Mouse (Mus musculus) hindbrain, embryonic 11.5 days (tissue): Measurements from ENCODE around the gene Kcnk18. TPM values are rescaled to one million over a fixed set of nuclear protein-coding genes. Genes with fewer than 3 reads are reported as not detected.
A peak's percentile ranks its signal among the peaks of the same experiment; 100 is the strongest.

Experiments
- ATAC-seq: fragments of 200-750 bp; cut with Nextera tagmentation; 2 replicates; pipeline ENCODE4 v1.8.0; 2017; ENCODE audit warnings: mild to moderate bottlenecking, moderate TSS enrichment, moderate library complexity; ENCODE audit not compliant: low FRiP score
- DNase-seq: peaks from one replicate; pipeline ENCODE4 v3.0.0-alpha.2; 2015; ENCODE audit warnings: low spot score
- H3K27ac ChIP-seq: fragments of 300-500 bp; sonication (generic); 2 replicates; pipeline ENCODE4 v1.5.1; 2014; ENCODE audit warnings: mild to moderate bottlenecking, low read depth, low read length
- H3K27me3 ChIP-seq: fragments of 300-500 bp; sonication (generic); 2 replicates; pipeline ENCODE4 v1.6.1; 2014; ENCODE audit warnings: mild to moderate bottlenecking, low read length, moderate library complexity, mixed read lengths; ENCODE audit not compliant: control insufficient read depth, insufficient read depth
- H3K36me3 ChIP-seq: fragments of 300-500 bp; sonication (generic); 2 replicates; pipeline ENCODE4 v1.6.1; 2014; ENCODE audit warnings: mild to moderate bottlenecking, low read length, moderate library complexity, mixed read lengths; ENCODE audit not compliant: control insufficient read depth, insufficient read depth
- H3K4me1 ChIP-seq: fragments of 300-500 bp; sonication (generic); replicated peaks from 2 replicates; pipeline ENCODE4 v1.6.1; 2014; ENCODE audit warnings: low read length, mixed read lengths; ENCODE audit not compliant: control insufficient read depth, insufficient read depth
- H3K4me2 ChIP-seq: fragments of 300-500 bp; sonication (generic); replicated peaks from 2 replicates; pipeline ENCODE4 v1.6.1; 2014; ENCODE audit warnings: mild to moderate bottlenecking, low read depth, low read length
- H3K4me3 ChIP-seq: fragments of 300-500 bp; sonication (generic); 2 replicates; pipeline ENCODE4 v1.5.1; 2014; ENCODE audit warnings: low read depth, low read length
- H3K9ac ChIP-seq: fragments of 300-500 bp; sonication (generic); 2 replicates; pipeline ENCODE4 v1.6.1; 2014; ENCODE audit warnings: low read depth, low read length
- H3K9me3 ChIP-seq: fragments of 300-500 bp; sonication (generic); 2 replicates; pipeline ENCODE4 v1.6.1; 2016; ENCODE audit warnings: low read length; ENCODE audit not compliant: control insufficient read depth
- WGBS: fragments of 180-500 bp; shearing (Covaris S2); extraction: QIAGEN DNeasy Blood & Tissue Kit; methylation state at CpG from one replicate; pipeline ENCODE4 v1.1.7; 2014; 5-methylcytosine and 5-hydroxymethylcytosine counted together
- polyA plus RNA-seq: library from polyadenylated mRNA; unstranded; fragments of >200 nt; fragmentation: Nextera tagmentation; extraction: Ambion mirVana; gene quantifications from 2 replicates; pipeline ENCODE4 v1.2.1, GENCODE M21; 2014

Kcnk18 gene
- polyA plus RNA-seq, 1 experiment from 2014 or later = not detected

DNA sequence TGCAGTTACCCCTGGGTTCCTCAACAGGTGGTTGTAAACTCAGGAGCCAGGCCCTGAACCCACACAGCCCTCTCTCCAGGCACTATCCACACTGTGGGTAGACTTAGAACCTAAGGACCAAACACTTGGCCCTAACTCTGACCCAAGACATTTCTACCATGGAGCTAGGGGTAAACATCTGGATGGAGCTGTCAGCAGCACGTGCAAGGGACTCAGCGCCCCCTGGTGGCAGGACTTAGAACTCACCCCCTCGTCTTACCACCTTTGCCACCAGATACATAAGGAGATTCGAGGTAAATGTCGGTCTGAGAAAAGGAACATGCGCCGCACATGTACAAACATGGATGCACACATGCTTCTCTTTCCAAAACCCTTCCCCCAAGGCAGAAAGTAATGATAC lies 20.9 kb upstream of the Kcnk18 start:
- DNase-seq (peak; percentile 64), ATAC-seq (no peak)
- 41% methylated on average over 7 of the region's 7 CpGs for WGBS
- H3K27me3 ChIP-seq = peaks cover 49% of the 10 kb centered on the region
- no peak overlapping the region for H3K9ac ChIP-seq
- no peak overlapping the region for H3K4me2 ChIP-seq
- no peak overlapping the region for H3K27ac ChIP-seq
- H3K36me3 ChIP-seq = no peaks in the 10 kb centered on the region
- H3K9me3 ChIP-seq = no peaks in the 10 kb centered on the region
- no peaks in the 10 kb centered on the region for H3K4me1 ChIP-seq
- no peak overlapping the region for H3K4me3 ChIP-seq

- DNase-seq (peak; percentile 87), ATAC-seq (no peak)
- H3K4me3 ChIP-seq = no peak overlapping the region
- no peaks in the 10 kb centered on the region for H3K9me3 ChIP-seq
- H3K27me3 ChIP-seq = no peaks in the 10 kb centered on the region; the same call in 1 of the 2 replicates
- 35% methylated on average over 5 of the region's 5 CpGs for WGBS
- H3K4me2 ChIP-seq = no peak overlapping the region
- no peaks in the 10 kb centered on the region for H3K36me3 ChIP-seq
- no peak overlapping the region for H3K9ac ChIP-seq
- H3K4me1 ChIP-seq = no peaks in the 10 kb centered on the region
- no peak overlapping the region for H3K27ac ChIP-seq
These were observed 10.5 kb upstream of the Kcnk18 start for GRCm38 (mm10) chr19:59208475-59208874.

DNA sequence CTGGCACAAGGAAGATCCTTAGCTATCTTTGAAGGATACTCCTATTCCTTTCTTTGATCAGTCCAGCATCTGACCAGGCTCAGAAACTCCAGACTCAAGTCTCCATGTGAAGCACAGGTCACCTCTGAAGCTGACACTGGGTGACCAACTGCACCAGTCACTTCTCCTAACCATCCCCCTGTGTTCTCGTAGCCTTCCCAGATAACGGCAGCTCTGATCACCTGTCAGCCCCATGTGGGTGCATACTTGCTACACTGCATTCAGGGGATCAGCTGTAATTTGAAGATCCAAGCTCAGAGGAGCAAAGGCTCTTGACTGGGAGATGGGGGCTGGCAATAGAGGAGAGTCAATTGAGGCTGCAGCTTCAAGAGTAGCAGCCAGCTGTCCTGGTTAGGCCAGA lies 10.0 kb upstream of the Kcnk18 start:
- DNase-seq (no peak), ATAC-seq (no peak)
- Histone ChIP-seq H3K9ac (no peak overlapping the region), H3K27ac (no peak overlapping the region), H3K9me3 (no peaks in the 10 kb centered on the region), H3K4me2 (no peak overlapping the region), H3K4me1 (no peaks in the 10 kb centered on the region), H3K27me3 (no peaks in the 10 kb centered on the region; the same call in 1 of the 2 replicates), H3K4me3 (no peak overlapping the region), H3K36me3 (no peaks in the 10 kb centered on the region)
- 61% methylated on average over 2 of the region's 2 CpGs for WGBS

- WGBS = 76% methylated on average over 3 of the region's 3 CpGs
- H3K27me3 ChIP-seq = peaks cover 6% of the 10 kb centered on the region
- no peak overlapping the region for H3K27ac ChIP-seq
- ATAC-seq (no peak), DNase-seq (peak; percentile 19)
- H3K4me3 ChIP-seq = no peak overlapping the region
- H3K9ac ChIP-seq = no peak overlapping the region
- H3K4me1 ChIP-seq = no peaks in the 10 kb centered on the region
- H3K36me3 ChIP-seq = no peaks in the 10 kb centered on the region
- no peak overlapping the region for H3K4me2 ChIP-seq
- H3K9me3 ChIP-seq = no peaks in the 10 kb centered on the region
These were observed 2.1 kb upstream of the Kcnk18 start for GRCm38 (mm10) chr19:59216891-59217290.

DNA sequence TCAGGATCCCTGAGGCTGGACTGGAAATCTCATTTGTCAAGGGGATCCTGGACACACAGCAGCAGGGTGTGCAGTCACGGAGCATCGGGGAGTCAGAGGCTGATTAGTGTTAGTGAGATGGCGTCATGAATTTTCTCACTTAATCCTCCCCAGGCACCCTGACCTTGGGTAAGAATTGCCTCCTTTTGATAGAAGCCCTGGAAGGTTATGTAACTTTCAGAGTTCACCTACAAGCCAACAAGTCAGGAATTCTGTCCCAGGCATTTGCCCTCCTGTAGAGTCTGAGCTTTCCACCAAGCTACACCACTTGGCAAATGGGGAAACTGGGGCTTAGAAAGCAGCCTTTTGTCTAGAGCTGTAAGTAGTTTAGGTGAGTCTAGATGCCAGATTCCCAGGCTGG lies 2.1 kb downstream of the Kcnk18 start:
- H3K4me1 ChIP-seq = no peaks in the 10 kb centered on the region
- no peak for ATAC-seq

GRCm38 (mm10) chr19:59228376-59228775 lies 9.4 kb downstream of the Kcnk18 start:
- no peaks in the 10 kb centered on the region for H3K9me3 ChIP-seq
- no peak overlapping the region for H3K9ac ChIP-seq
- DNase-seq = no peak
- H3K4me3 ChIP-seq = no peak overlapping the region
- H3K27ac ChIP-seq = no peak overlapping the region
- H3K4me1 ChIP-seq = no peaks in the 10 kb centered on the region
- H3K27me3 ChIP-seq = no peaks in the 10 kb centered on the region
- H3K36me3 ChIP-seq = no peaks in the 10 kb centered on the region
- WGBS = 75% methylated on average over 3 of the region's 3 CpGs
- H3K4me2 ChIP-seq = no peak overlapping the region
- no peak for ATAC-seq

More for the DNA sequence above, 2.1 kb downstream of the Kcnk18 start:
- Histone ChIP-seq H3K4me2 (no peak overlapping the region), H3K4me3 (no peak overlapping the region), H3K27me3 (peaks cover 6% of the 10 kb centered on the region), H3K27ac (no peak overlapping the region), H3K9ac (no peak overlapping the region), H3K36me3 (no peaks in the 10 kb centered on the region), H3K9me3 (no peaks in the 10 kb centered on the region)
- no peak for DNase-seq
- WGBS = 73% methylated on average over 3 of the region's 3 CpGs

DNA sequence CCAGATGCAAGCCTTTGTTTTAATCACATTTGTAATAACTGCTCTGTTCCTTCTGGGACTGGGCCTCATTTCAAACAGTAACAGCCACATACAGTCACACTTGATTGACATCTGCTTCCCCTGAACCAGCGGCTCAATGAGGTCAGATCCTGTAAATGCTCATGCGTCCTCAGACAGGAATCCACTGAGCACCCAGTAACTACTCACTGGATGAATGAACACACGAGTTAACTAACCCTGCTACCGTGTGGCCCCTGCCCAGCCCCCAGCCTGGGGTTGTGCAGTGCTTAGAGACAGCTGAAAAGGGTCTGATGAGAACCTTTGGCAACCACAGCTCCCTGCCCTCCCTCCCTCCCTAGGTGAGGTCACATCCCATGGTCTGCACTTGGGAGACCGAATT lies 13.8 kb downstream of the Kcnk18 start:
- WGBS = 75% methylated on average over 5 of the region's 5 CpGs
- H3K27ac ChIP-seq = no peak overlapping the region
- no peak overlapping the region for H3K4me3 ChIP-seq
- H3K4me1 ChIP-seq = no peaks in the 10 kb centered on the region
- DNase-seq (no peak), ATAC-seq (no peak)
- H3K9me3 ChIP-seq = no peaks in the 10 kb centered on the region
- H3K27me3 ChIP-seq = no peaks in the 10 kb centered on the region
- no peak overlapping the region for H3K9ac ChIP-seq
- no peak overlapping the region for H3K4me2 ChIP-seq
- H3K36me3 ChIP-seq = no peaks in the 10 kb centered on the region

DNA sequence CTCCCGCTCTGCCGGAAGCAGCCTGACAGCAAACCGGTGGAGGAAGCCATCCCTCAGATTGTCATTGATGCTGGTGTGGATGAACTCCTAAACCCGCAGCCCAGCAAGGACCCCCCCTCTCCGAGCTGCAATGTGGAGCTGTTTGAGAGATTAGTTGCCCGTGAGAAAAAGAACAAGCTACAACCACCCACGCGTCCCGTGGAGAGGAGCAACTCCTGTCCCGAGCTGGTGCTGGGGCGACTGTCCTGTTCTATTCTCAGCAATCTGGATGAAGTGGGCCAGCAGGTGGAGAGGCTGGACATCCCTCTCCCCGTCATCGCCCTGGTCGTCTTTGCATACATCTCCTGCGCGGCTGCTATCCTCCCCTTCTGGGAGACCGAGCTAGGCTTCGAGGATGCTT lies 16.0 kb downstream of the Kcnk18 start:
- H3K9me3 ChIP-seq = no peaks in the 10 kb centered on the region
- no peaks in the 10 kb centered on the region for H3K27me3 ChIP-seq
- DNase-seq (no peak), ATAC-seq (no peak)
- 92% methylated on average over 18 of the region's 18 CpGs for WGBS
- H3K9ac ChIP-seq = no peak overlapping the region
- H3K4me3 ChIP-seq = no peak overlapping the region
- H3K4me2 ChIP-seq = no peak overlapping the region
- no peaks in the 10 kb centered on the region for H3K36me3 ChIP-seq
- H3K4me1 ChIP-seq = no peaks in the 10 kb centered on the region
- no peak overlapping the region for H3K27ac ChIP-seq

GRCm38 (mm10) chr19:59236046-59236445 lies 17.0 kb downstream of the Kcnk18 start:
- 85% methylated on average over 6 of the region's 6 CpGs for WGBS
- DNase-seq (no peak), ATAC-seq (no peak)
- H3K4me1 ChIP-seq = no peaks in the 10 kb centered on the region
- H3K27ac ChIP-seq = no peak overlapping the region
- no peaks in the 10 kb centered on the region for H3K27me3 ChIP-seq
- no peak overlapping the region for H3K4me2 ChIP-seq
- H3K36me3 ChIP-seq = no peaks in the 10 kb centered on the region
- H3K4me3 ChIP-seq = no peak overlapping the region
- H3K9me3 ChIP-seq = no peaks in the 10 kb centered on the region
- H3K9ac ChIP-seq = no peak overlapping the region
